Mouse (Mus musculus): ENCODE results near the gene Gpcpd1. TPM values are rescaled to one million over a fixed set of nuclear protein-coding genes. Genes with fewer than 3 reads are reported as not detected.

Gene Gpcpd1
- polyA plus RNA-seq, 1 experiment from 2014 or later = 49.4 TPM

GRCm38 (mm10) chr2:132512051-132512976 is 75.2 kb downstream of the Gpcpd1 start:
- DNase-seq (ENCODE audit: low spot score) (no peak), ATAC-seq (replicated peaks; ENCODE audit: low FRiP score) (no peak)
- no peak overlapping the region for H3K4me3 ChIP-seq (ENCODE audit: low read depth, low read length)
- no peaks in the 10 kb centered on the region for H3K9me3 ChIP-seq (ENCODE audit: control insufficient read depth, low read length)
- H3K9ac ChIP-seq (ENCODE audit: low read length) = no peak overlapping the region
- no peak overlapping the region for H3K4me2 ChIP-seq (ENCODE audit: low read depth, low read length, severe bottlenecking)
- H3K36me3 ChIP-seq (ENCODE audit: control insufficient read depth, insufficient read depth, low read length) = no peaks in the 10 kb centered on the region
- H3K4me1 ChIP-seq (replicated peaks; ENCODE audit: control insufficient read depth, insufficient read depth, low read length) = no peaks in the 10 kb centered on the region
- H3K27me3 ChIP-seq (ENCODE audit: control insufficient read depth, insufficient read depth, low read length) = no peaks in the 10 kb centered on the region
- WGBS = 55% methylated on average over 19 of the region's 19 CpGs
- no peak overlapping the region for H3K27ac ChIP-seq (ENCODE audit: low read depth, low read length)

GRCm38 (mm10) chr2:132511011-132511818 is 76.3 kb downstream of the Gpcpd1 start:
- no peak overlapping the region for H3K9ac ChIP-seq (ENCODE audit: low read length)
- H3K27me3 ChIP-seq (ENCODE audit: control insufficient read depth, insufficient read depth, low read length) = no peaks in the 10 kb centered on the region
- 91% methylated on average over 5 of the region's 7 CpGs for WGBS
- no peak overlapping the region for H3K27ac ChIP-seq (ENCODE audit: low read depth, low read length)
- DNase-seq (ENCODE audit: low spot score) (no peak), ATAC-seq (replicated peaks; ENCODE audit: low FRiP score) (no peak)
- no peaks in the 10 kb centered on the region for H3K9me3 ChIP-seq (ENCODE audit: control insufficient read depth, low read length)
- no peak overlapping the region for H3K4me3 ChIP-seq (ENCODE audit: low read depth, low read length)
- no peaks in the 10 kb centered on the region for H3K36me3 ChIP-seq (ENCODE audit: control insufficient read depth, insufficient read depth, low read length)
- H3K4me2 ChIP-seq (ENCODE audit: low read depth, low read length, severe bottlenecking) = no peak overlapping the region
- H3K4me1 ChIP-seq (replicated peaks; ENCODE audit: control insufficient read depth, insufficient read depth, low read length) = no peaks in the 10 kb centered on the region

DNA sequence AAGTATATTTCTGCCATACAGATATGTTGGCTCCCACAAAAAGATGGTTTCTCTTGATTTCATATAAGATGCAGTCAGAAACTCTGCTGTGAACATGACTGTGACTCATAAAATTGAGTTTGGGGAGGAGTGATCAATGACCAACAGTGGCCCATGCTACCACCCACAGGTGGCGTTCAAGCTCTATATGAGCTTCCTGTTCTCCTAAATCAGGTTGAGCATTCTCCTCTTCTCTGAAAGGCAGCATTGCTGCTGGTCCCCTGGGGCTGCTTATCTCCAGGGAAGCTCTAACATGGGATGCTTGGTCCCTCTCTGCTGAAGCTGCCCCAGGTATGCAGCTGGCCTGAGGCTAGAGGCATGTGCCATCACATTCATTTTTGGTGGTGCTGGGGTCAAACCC is 77.8 kb downstream of the Gpcpd1 start:
- Histone ChIP-seq H3K9me3 (ENCODE audit: control insufficient read depth, low read length) (no peaks in the 10 kb centered on the region), H3K9ac (ENCODE audit: low read length) (no peak overlapping the region), H3K4me3 (ENCODE audit: low read depth, low read length) (no peak overlapping the region), H3K27ac (ENCODE audit: low read depth, low read length) (no peak overlapping the region), H3K36me3 (ENCODE audit: control insufficient read depth, insufficient read depth, low read length) (no peaks in the 10 kb centered on the region), H3K4me1 (replicated peaks; ENCODE audit: control insufficient read depth, insufficient read depth, low read length) (no peaks in the 10 kb centered on the region), H3K27me3 (ENCODE audit: control insufficient read depth, insufficient read depth, low read length) (no peaks in the 10 kb centered on the region), H3K4me2 (ENCODE audit: low read depth, low read length, severe bottlenecking) (no peak overlapping the region)
- DNase-seq (ENCODE audit: low spot score) (no peak), ATAC-seq (replicated peaks; ENCODE audit: low FRiP score) (no peak)
- WGBS = 94% methylated on average over 1 of the region's 1 CpGs

DNA sequence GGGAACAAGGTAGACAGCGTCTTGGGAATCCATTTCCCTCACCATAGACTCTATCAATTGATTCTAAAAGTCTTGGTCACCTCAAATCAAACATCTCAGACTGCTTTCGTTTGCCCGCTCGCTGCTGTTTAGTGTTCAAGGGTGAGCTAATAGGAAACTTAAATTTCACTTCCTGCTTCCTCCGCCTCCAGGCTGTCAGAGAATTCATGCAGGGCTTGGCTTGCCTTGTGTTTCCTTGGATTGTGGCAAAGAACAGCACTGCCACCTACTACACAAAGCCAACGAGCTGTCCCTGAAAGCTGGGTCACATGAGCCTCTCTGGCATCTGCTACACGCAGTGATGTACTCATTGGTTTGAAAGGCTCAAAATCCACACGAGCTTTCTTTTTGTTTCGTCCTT is 78.3 kb downstream of the Gpcpd1 start:
- no peak overlapping the region for H3K4me3 ChIP-seq (ENCODE audit: low read depth, low read length)
- H3K36me3 ChIP-seq (ENCODE audit: control insufficient read depth, insufficient read depth, low read length) = no peaks in the 10 kb centered on the region
- H3K27me3 ChIP-seq (ENCODE audit: control insufficient read depth, insufficient read depth, low read length) = no peaks in the 10 kb centered on the region
- H3K9ac ChIP-seq (ENCODE audit: low read length) = no peak overlapping the region
- no peaks in the 10 kb centered on the region for H3K4me1 ChIP-seq (replicated peaks; ENCODE audit: control insufficient read depth, insufficient read depth, low read length)
- H3K4me2 ChIP-seq (ENCODE audit: low read depth, low read length, severe bottlenecking) = no peak overlapping the region
- DNase-seq (ENCODE audit: low spot score) (no peak), ATAC-seq (replicated peaks; ENCODE audit: low FRiP score) (no peak)
- H3K9me3 ChIP-seq (ENCODE audit: control insufficient read depth, low read length) = no peaks in the 10 kb centered on the region
- 82% methylated on average over 9 of the region's 9 CpGs for WGBS
- H3K27ac ChIP-seq (ENCODE audit: low read depth, low read length) = no peak overlapping the region

GRCm38 (mm10) chr2:132507521-132507920 is 80.0 kb downstream of the Gpcpd1 start:
- no peak overlapping the region for H3K4me3 ChIP-seq (ENCODE audit: low read depth, low read length)
- no peaks in the 10 kb centered on the region for H3K4me1 ChIP-seq (replicated peaks; ENCODE audit: control insufficient read depth, insufficient read depth, low read length)
- no peak overlapping the region for H3K9ac ChIP-seq (ENCODE audit: low read length)
- DNase-seq (ENCODE audit: low spot score) (no peak), ATAC-seq (replicated peaks; ENCODE audit: low FRiP score) (no peak)
- H3K27ac ChIP-seq (ENCODE audit: low read depth, low read length) = no peak overlapping the region
- 70% methylated on average over 6 of the region's 6 CpGs for WGBS
- no peaks in the 10 kb centered on the region for H3K27me3 ChIP-seq (ENCODE audit: control insufficient read depth, insufficient read depth, low read length)
- no peaks in the 10 kb centered on the region for H3K36me3 ChIP-seq (ENCODE audit: control insufficient read depth, insufficient read depth, low read length)
- H3K4me2 ChIP-seq (ENCODE audit: low read depth, low read length, severe bottlenecking) = no peak overlapping the region
- H3K9me3 ChIP-seq (ENCODE audit: control insufficient read depth, low read length) = no peaks in the 10 kb centered on the region

DNA sequence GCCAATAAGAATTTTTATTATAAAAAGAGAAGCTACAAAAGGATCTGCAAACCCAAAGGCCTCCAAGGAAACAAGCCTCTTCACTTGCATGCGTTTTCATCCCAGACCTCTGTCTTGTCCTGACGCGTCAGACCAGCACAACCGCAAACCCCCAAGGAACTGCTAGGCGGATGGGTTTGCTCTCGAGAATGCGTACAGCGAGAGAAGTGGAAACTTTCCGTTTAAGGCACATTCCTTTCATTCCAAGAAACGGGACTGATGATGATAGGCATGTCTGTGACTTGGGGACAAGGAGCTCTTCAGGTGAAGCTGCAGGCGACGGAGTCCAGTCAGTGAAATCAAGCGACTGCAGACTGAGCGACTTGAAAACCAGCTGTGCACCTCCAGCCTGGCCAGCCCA is 80.4 kb downstream of the Gpcpd1 start:
- H3K4me3 ChIP-seq (ENCODE audit: low read depth, low read length) = no peak overlapping the region
- no peaks in the 10 kb centered on the region for H3K27me3 ChIP-seq (ENCODE audit: control insufficient read depth, insufficient read depth, low read length)
- no peaks in the 10 kb centered on the region for H3K36me3 ChIP-seq (ENCODE audit: control insufficient read depth, insufficient read depth, low read length)
- H3K4me2 ChIP-seq (ENCODE audit: low read depth, low read length, severe bottlenecking) = no peak overlapping the region
- H3K9me3 ChIP-seq (ENCODE audit: control insufficient read depth, low read length) = no peaks in the 10 kb centered on the region
- H3K4me1 ChIP-seq (replicated peaks; ENCODE audit: control insufficient read depth, insufficient read depth, low read length) = no peaks in the 10 kb centered on the region
- ATAC-seq (replicated peaks; ENCODE audit: low FRiP score) = no peak
- no peak for DNase-seq (ENCODE audit: low spot score)
- H3K27ac ChIP-seq (ENCODE audit: low read depth, low read length) = no peak overlapping the region
- WGBS = 56% methylated on average over 14 of the region's 14 CpGs
- H3K9ac ChIP-seq (ENCODE audit: low read length) = no peak overlapping the region

DNA sequence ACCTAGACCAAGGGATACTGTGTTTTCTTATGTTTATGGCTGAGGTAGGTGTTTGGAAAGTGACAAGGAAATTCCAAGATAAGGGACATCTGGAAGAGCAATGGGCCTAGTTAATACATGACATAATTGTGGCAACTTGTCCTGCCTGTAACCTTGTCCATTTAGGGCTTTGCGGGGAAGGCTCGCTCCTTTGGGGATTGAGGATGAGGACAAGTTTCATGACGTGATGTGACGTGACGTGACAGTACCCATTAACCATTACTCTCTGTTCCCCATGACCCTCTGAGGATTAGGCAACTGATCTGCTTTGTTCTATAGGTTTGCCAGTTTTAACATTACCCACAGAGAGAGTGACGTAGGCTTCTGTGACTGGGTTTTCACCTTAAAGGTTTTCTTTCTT is 81.7 kb downstream of the Gpcpd1 start:
- Histone ChIP-seq H3K36me3 (ENCODE audit: control insufficient read depth, insufficient read depth, low read length) (no peaks in the 10 kb centered on the region), H3K27ac (ENCODE audit: low read depth, low read length) (no peak overlapping the region), H3K4me2 (ENCODE audit: low read depth, low read length, severe bottlenecking) (no peak overlapping the region), H3K27me3 (ENCODE audit: control insufficient read depth, insufficient read depth, low read length) (no peaks in the 10 kb centered on the region), H3K4me1 (replicated peaks; ENCODE audit: control insufficient read depth, insufficient read depth, low read length) (no peaks in the 10 kb centered on the region), H3K9me3 (ENCODE audit: control insufficient read depth, low read length) (no peaks in the 10 kb centered on the region), H3K9ac (ENCODE audit: low read length) (no peak overlapping the region), H3K4me3 (ENCODE audit: low read depth, low read length) (no peak overlapping the region)
- WGBS = 87% methylated on average over 6 of the region's 6 CpGs
- DNase-seq (ENCODE audit: low spot score) (no peak), ATAC-seq (replicated peaks; ENCODE audit: low FRiP score) (no peak)

DNA sequence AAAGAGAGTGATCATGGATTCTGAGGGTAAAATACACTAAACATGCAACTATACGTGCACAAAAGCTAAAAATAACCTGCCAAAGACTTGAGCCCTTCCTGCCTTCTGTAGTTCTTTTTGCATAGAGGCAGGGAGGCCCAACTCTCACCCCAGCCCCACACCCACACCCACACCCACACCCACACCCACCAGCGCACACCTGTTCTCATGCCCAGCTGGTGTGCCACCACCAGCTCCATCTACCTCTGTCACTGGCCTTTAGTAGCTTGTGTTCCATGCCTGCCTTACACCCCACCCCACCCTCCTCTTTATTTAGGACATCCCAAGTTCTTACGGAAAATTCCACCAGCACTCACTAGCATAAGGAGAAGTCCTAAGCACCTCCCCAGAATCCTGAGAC is 89.2 kb downstream of the Gpcpd1 start:
- 93% methylated on average over 3 of the region's 3 CpGs for WGBS
- no peaks in the 10 kb centered on the region for H3K36me3 ChIP-seq (ENCODE audit: control insufficient read depth, insufficient read depth, low read length)
- H3K4me1 ChIP-seq (replicated peaks; ENCODE audit: control insufficient read depth, insufficient read depth, low read length) = no peaks in the 10 kb centered on the region
- H3K4me2 ChIP-seq (ENCODE audit: low read depth, low read length, severe bottlenecking) = no peak overlapping the region
- no peak overlapping the region for H3K9ac ChIP-seq (ENCODE audit: low read length)
- no peak overlapping the region for H3K4me3 ChIP-seq (ENCODE audit: low read depth, low read length)
- no peak for DNase-seq (ENCODE audit: low spot score)
- H3K27me3 ChIP-seq (ENCODE audit: control insufficient read depth, insufficient read depth, low read length) = no peaks in the 10 kb centered on the region
- ATAC-seq (replicated peaks; ENCODE audit: low FRiP score) = no peak
- no peak overlapping the region for H3K27ac ChIP-seq (ENCODE audit: low read depth, low read length)
- H3K9me3 ChIP-seq (ENCODE audit: control insufficient read depth, low read length) = no peaks in the 10 kb centered on the region

Measured in forebrain, embryonic 11.5 days (tissue).